Mouse (Mus musculus) bone marrow, adult 2 months (tissue): Measurements from ENCODE around the gene Fads1.

ENCODE experiments used
- CTCF ChIP-seq: fragments of 200-500 bp; IDR thresholded peaks from 2 replicates; pipeline ENCODE4 v1.5.1; 2011; ENCODE audit warnings: low read length, control low read depth; ENCODE audit not compliant: control insufficient read depth, insufficient read depth
- POLR2A ChIP-seq: fragments of 200-500 bp; IDR thresholded peaks from 2 replicates; pipeline ENCODE4 v1.6.1; 2011; ENCODE audit warnings: low read depth, mild to moderate bottlenecking, control low read depth, low read length, borderline replicate concordance; ENCODE audit not compliant: control insufficient read depth

GRCm38 (mm10) chr19:10194337-10194736 lies 11.6 kb downstream of the Fads1 start:
- TF ChIP-seq CTCF (no peak), POLR2A (no peak)
